Mouse (Mus musculus) heart, postnatal 0 days (tissue): Measurements from ENCODE around the gene Dnm3.

Experiments used
- CTCF ChIP-seq: IDR thresholded peaks from 2 replicates; pipeline ENCODE4 v1.5.1; 2016; ENCODE audit warnings: antibody characterized with exemption, control low read depth, low read depth
- EP300 ChIP-seq: IDR thresholded peaks from 2 replicates; pipeline ENCODE4 v1.6.1; 2016; ENCODE audit warnings: antibody characterized with exemption, low read depth

- no peak for TF ChIP-seq EP300
- TF ChIP-seq CTCF = no peak
These were observed 27.8 kb upstream of the Dnm3 start for GRCm38 (mm10) chr1:162505649-162506048.
